Mouse (Mus musculus): ENCODE data around the gene Yy1.
"Not testable (repeated sequence)": the region's sequence is repeated elsewhere in the genome, so short reads cannot be mapped to it uniquely, and the experiment has no call there.

The Yy1 gene

DNA sequence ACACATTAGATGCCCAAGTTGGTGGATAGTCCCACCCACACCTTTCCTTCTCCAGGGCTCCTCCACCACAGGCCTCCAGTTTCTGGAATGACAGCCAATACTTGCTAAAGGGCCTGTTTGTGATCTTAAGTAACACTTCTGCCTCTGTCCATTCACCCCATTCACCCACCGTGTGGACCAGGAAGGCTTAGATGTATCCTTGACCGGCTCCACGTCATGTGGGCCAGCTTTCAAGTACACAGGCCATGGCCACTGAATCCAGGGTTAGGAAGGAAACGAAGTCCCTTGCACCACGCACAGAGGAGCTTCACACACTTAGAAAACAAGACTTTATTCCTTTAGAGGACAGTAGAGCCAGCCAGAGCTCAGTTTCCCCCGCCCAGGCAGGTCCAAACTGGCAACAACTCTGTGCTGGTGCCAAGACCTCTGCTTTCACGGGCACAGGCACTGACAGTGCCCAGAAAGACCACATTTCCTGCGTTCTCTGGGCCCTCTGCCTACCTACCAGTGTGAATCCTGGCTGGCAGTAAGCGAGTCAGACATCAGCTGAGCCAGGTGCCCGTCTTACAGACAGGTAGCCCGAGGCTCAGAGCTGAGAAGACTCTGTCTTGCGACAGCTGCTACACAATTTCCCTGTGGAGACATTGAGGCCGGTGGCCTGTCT is 32.9 kb downstream of the Yy1 start:
- intact Hi-C loops (cut with DNase I): no loop called here

- intact Hi-C loops (cut with DNase I): no loop called here
These were observed 33.6 kb downstream of the Yy1 start for GRCm38 (mm10) chr12:108826282-108826957.

DNA sequence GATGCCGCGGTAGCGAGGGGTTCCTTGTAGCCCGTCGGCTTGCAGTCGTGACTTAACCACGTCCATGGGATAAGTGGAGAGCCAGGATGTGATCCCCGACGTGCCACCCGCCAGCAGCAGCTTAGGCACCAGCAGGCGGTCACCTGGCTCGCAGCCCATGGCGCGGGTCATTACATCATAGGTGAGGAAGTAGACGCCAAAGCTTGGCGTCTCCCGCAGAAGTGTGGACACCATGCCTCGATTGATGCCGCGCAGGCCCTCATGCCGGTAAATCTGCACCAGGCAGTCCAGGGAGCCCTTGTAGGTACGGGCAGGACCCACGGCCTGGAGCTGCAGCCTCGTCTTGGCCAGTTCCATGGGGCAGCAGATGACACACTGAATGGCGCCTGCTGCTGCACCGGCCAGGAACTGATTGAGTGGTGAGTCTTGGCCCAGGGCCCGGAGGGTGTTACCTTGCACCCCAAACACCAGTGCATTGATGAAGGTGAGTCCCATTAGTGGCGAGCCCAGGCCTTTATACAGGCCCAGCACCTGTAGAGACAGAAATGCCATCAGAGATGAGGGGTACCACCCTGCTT is 34.3 kb downstream of the Yy1 start:
- intact Hi-C loops (cut with DNase I): no loop called here

GRCm38 (mm10) chr12:108827641-108828040 is 34.9 kb downstream of the Yy1 start:
- intact Hi-C loops (cut with DNase I): no loop called here

DNA sequence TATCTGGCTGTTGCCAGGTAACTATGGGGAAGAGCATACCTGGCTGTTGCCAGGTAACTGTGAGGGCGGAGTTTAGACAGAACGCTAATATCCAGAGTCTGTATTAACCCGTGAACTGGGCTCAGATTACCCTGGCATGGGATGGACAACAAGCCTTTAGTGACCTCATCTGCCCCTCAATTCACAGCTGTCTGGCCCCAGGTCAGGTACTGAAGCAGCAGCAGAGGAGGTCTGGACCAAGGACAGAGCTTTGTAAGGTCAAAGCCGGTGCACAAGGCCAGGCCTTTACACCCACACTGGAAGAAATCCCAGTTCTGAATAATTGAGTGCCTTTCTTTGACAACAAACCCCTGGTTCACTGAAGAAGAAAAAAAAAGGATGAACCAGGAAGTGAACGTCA is 36.9 kb downstream of the Yy1 start:
- intact Hi-C loops (cut with DNase I): loop anchor here (5.0 kb wide), 1 partner anchor 37 kb away; the partner anchor contains the start of gene Yy1

- intact Hi-C loops (cut with DNase I): loop anchor here (5.0 kb wide), 1 partner anchor 38 kb away; the partner anchor contains the start of gene Yy1
These were observed 37.6 kb downstream of the Yy1 start for GRCm38 (mm10) chr12:108830358-108830757.

DNA sequence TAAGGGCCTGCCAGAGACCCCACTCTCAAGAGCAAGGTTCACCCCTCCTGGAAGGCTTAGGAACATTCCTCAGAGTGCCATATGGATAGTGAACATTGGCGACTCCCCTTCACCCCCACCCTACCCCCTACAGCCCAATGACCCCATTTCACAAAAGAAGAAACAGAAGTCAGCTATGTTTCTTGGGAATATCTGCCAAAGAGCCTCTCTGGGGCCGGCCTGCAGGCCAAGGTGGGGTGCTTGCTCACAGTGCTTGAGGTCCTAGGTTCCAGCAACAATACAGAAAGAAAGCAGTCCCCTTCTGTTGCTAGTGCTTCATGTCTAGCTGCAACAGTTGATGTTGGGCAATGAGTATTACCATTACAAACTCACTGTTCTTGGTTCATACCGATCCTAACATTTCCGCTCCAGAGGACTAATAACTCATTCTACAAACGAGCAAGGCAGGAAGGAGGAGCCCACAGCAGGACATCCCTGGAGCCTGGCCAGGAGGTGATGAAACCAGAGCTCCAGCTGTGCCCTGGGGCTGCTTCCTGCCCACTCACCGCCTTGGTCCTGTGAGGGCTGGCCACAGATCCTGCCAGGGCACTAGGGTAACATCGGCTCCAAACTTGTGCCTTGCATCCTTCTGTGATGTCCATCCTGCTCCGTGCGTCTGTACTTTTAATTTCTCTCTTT is 39.3 kb downstream of the Yy1 start:
- intact Hi-C loops (cut with DNase I): loop anchor here (5.0 kb wide), 1 partner anchor 40 kb away; the partner anchor contains the start of gene Yy1

GRCm38 (mm10) chr12:108832851-108833250 is 40.1 kb downstream of the Yy1 start:
- intact Hi-C loops (cut with DNase I): loop anchor here (5.0 kb wide), 1 partner anchor 41 kb away; the partner anchor contains the start of gene Yy1

- intact Hi-C loops (cut with DNase I): loop anchor here (5.0 kb wide), 1 partner anchor 41 kb away; the partner anchor contains the start of gene Yy1
These were observed 40.6 kb downstream of the Yy1 start for GRCm38 (mm10) chr12:108833408-108833807.

DNA sequence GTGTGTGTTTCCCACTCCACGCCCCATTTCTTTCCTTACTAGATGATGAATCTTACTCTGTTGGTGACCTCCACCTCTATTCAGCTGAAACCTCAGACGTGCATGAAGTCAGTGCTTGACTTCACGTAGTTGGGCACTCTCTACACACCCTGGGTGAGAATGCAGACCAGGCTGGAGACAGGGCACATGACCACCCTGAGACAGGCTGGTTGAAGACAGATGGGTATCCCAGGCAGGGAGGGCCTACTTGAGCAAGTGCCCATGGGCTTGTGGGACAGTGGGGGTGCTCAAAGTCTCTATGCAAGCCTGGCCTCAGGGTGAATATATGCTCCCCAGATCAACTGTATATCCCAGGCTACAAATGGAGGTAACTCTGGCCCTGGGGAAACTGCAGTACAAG is 41.6 kb downstream of the Yy1 start:
- intact Hi-C loops (cut with DNase I): loop anchor here (5.0 kb wide), 1 partner anchor 42 kb away; the partner anchor contains the start of gene Yy1

- intact Hi-C loops (cut with DNase I): loop anchor here (5.0 kb wide), 1 partner anchor 42 kb away; the partner anchor contains the start of gene Yy1
These were observed 42.0 kb downstream of the Yy1 start for GRCm38 (mm10) chr12:108834786-108835185.

DNA sequence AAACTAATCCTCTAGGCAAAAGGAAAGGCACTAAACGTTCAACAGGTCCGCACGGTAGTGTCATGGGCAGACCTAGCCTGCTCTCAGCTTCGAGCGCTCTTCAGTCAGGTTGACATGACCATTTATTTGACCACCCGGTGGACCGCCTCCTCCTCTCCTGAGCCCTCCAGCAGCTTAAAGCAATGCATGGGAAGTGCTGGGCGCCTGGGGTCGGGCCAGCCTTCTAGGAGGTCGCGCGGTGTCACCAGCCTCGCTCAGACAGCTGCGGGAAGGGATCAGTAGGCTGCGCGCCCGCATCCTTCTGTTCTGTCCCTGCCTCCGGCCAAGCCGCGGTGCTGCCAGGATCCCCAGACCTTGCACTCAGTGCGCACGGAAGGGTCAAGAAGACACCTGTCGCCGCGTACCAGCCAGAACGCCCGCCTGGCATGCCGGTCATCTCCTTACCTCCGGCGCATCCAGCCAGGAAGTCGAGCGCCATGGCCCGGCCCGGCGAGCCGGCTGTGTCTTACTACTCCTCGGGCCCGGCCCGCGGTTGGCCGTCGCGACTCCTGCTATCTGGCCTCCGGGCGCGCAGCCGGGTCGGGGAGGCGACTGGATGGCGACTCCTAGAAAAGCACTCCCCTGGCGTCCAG is 42.6 kb downstream of the Yy1 start:
- intact Hi-C loops (cut with DNase I): no loop called here

GRCm38 (mm10) chr12:108835840-108836409 is 43.2 kb downstream of the Yy1 start, which contains the start of the genes Slc25a29 and Slc25a47:
Gene Slc25a29 (minus strand): TSS chr12:108835883.
Gene Slc25a47 (plus strand): TSS chr12:108836046.
- intact Hi-C loops (cut with DNase I): no loop called here

- intact Hi-C loops (cut with DNase I): no loop called here
These were observed 43.9 kb downstream of the Yy1 start for GRCm38 (mm10) chr12:108836722-108837121.

- intact Hi-C loops (cut with DNase I): no loop called here
These were observed 48.4 kb downstream of the Yy1 start for GRCm38 (mm10) chr12:108841181-108841580.

- intact Hi-C loops (cut with DNase I): no loop called here
These were observed 49.9 kb downstream of the Yy1 start for GRCm38 (mm10) chr12:108842663-108843062.

- intact Hi-C loops (cut with DNase I): not testable (repeated sequence)
These were observed 55.3 kb downstream of the Yy1 start for GRCm38 (mm10) chr12:108848033-108848432.

DNA sequence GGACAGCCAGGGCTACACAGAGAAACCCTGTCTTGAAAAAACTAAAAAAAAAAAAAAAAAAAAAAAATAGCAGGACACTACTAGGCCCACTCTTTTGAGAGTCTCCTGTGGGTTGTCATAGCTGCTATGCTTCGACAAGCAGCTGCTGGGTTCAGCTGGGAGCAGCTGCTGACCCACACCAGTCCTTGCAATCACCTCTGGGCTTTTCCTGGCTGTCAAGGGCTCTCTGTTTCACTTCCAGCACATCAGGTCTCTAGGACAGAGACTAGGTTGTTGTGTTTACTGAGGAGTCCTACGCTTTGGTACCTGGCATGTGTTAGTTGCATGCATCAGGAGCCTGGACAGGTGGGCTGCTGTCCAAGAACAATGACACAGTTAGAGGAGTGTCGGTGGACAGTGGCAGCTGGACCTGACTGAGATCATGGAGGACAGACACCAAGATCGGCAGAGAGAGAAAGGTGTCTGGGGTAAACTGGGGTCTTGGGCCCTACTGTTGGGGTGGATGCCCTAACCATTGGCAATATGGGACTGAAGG is 56.8 kb downstream of the Yy1 start:
- intact Hi-C loops (cut with DNase I): no loop called here

- intact Hi-C loops (cut with DNase I): no loop called here
These were observed 57.4 kb downstream of the Yy1 start for GRCm38 (mm10) chr12:108850129-108850528.

- intact Hi-C loops (cut with DNase I): no loop called here
These were observed 58.1 kb downstream of the Yy1 start for GRCm38 (mm10) chr12:108850886-108851285.

All from adrenal gland (tissue).